Mouse (Mus musculus) heart, embryonic 16.5 days (tissue): ENCODE data around the gene Rhbdf2. TPM values are rescaled to one million over a fixed set of nuclear protein-coding genes. Genes with fewer than 3 reads are reported as not detected.

ENCODE experiments used
- ATAC-seq: fragments of 200-750 bp; cut with Nextera tagmentation; replicated peaks from 2 replicates; pipeline ENCODE4 v1.8.0; 2017; ENCODE audit warnings: moderate number of reproducible peaks; ENCODE audit not compliant: insufficient read depth, low FRiP score; ENCODE audit errors: extremely low read depth
- H3K27ac ChIP-seq: fragments of 300-500 bp; sonication (generic); 2 replicates; pipeline ENCODE4 v1.5.1; 2014; ENCODE audit warnings: mild to moderate bottlenecking, low read length, control low read depth, moderate library complexity
- H3K27me3 ChIP-seq: fragments of 300-500 bp; sonication (generic); 2 replicates; pipeline ENCODE4 v1.6.1; 2014; ENCODE audit warnings: low read length, mixed read lengths; ENCODE audit not compliant: control insufficient read depth, insufficient read depth
- H3K36me3 ChIP-seq: fragments of 300-500 bp; sonication (generic); 2 replicates; pipeline ENCODE4 v1.6.1; 2014; ENCODE audit not compliant: control insufficient read depth, insufficient read depth
- H3K4me1 ChIP-seq: fragments of 300-500 bp; sonication (generic); 2 replicates; pipeline ENCODE4 v1.6.1; 2014; ENCODE audit warnings: low read length, mixed read lengths; ENCODE audit not compliant: control insufficient read depth, insufficient read depth
- H3K4me2 ChIP-seq: fragments of 300-500 bp; sonication (generic); 2 replicates; pipeline ENCODE4 v1.6.1; 2014; ENCODE audit warnings: low read depth, mild to moderate bottlenecking, control low read depth, low read length
- H3K4me3 ChIP-seq: fragments of 300-500 bp; sonication (generic); 2 replicates; pipeline ENCODE4 v1.5.1; 2014; ENCODE audit warnings: mild to moderate bottlenecking, control low read depth, low read length
- H3K9ac ChIP-seq: fragments of 300-500 bp; sonication (generic); 2 replicates; pipeline ENCODE4 v1.6.1; 2014; ENCODE audit warnings: low read length, control low read depth
- H3K9me3 ChIP-seq: fragments of 300-500 bp; sonication (generic); replicated peaks from 2 replicates; pipeline ENCODE4 v1.6.1; 2016; ENCODE audit warnings: low read length; ENCODE audit not compliant: control insufficient read depth
- WGBS: fragments of 180-500 bp; shearing (Covaris S2); extraction: QIAGEN DNeasy Blood & Tissue Kit; methylation state at CpG from one replicate; pipeline ENCODE4 v1.1.7; 2014; 5-methylcytosine and 5-hydroxymethylcytosine counted together
- polyA plus RNA-seq: library from polyadenylated mRNA; unstranded; fragments of >200 nt; fragmentation: Nextera tagmentation; extraction: Ambion mirVana; gene quantifications from 2 replicates; pipeline ENCODE4 v1.2.1, GENCODE M21; 2015

Gene Rhbdf2
- polyA plus RNA-seq, 1 experiment from 2014 or later: 9.9 TPM

- H3K4me1 ChIP-seq: peaks cover 16% of the 10 kb centered on the region
- no peaks in the 10 kb centered on the region for H3K36me3 ChIP-seq
- no peaks in the 10 kb centered on the region for H3K9me3 ChIP-seq
- no peak for ATAC-seq
- no peak overlapping the region for H3K9ac ChIP-seq
- H3K4me3 ChIP-seq: no peak overlapping the region
- no peak overlapping the region for H3K27ac ChIP-seq
- no peaks in the 10 kb centered on the region for H3K27me3 ChIP-seq
- no peak overlapping the region for H3K4me2 ChIP-seq
- 64% methylated on average over 8 of the region's 8 CpGs for WGBS
Measured at GRCm38 (mm10) chr11:116567531-116567930, 59.3 kb downstream of the Rhbdf2 start.

- no peak for ATAC-seq
- peaks cover 11% of the 10 kb centered on the region for H3K4me1 ChIP-seq
- no peak overlapping the region for H3K4me2 ChIP-seq
- no peak overlapping the region for H3K4me3 ChIP-seq
- H3K9me3 ChIP-seq: no peaks in the 10 kb centered on the region
- WGBS: 61% methylated on average over 7 of the region's 7 CpGs
- no peak overlapping the region for H3K27ac ChIP-seq
- H3K27me3 ChIP-seq: no peaks in the 10 kb centered on the region
- H3K36me3 ChIP-seq: no peaks in the 10 kb centered on the region
- no peak overlapping the region for H3K9ac ChIP-seq
Measured at GRCm38 (mm10) chr11:116565283-116566041, 61.4 kb downstream of the Rhbdf2 start.

- H3K27ac ChIP-seq: no peak overlapping the region
- H3K4me2 ChIP-seq: no peak overlapping the region
- no peaks in the 10 kb centered on the region for H3K36me3 ChIP-seq
- H3K4me3 ChIP-seq: no peak overlapping the region
- ATAC-seq: no peak
- WGBS: 35% methylated on average over 6 of the region's 6 CpGs
- peaks cover 27% of the 10 kb centered on the region for H3K4me1 ChIP-seq
- no peaks in the 10 kb centered on the region for H3K9me3 ChIP-seq
- H3K27me3 ChIP-seq: no peaks in the 10 kb centered on the region
- H3K9ac ChIP-seq: no peak overlapping the region
Measured at GRCm38 (mm10) chr11:116556308-116556707, 70.5 kb downstream of the Rhbdf2 start.

- Histone ChIP-seq H3K27me3 (no peaks in the 10 kb centered on the region), H3K27ac (no peak overlapping the region), H3K9ac (no peak overlapping the region), H3K9me3 (no peaks in the 10 kb centered on the region), H3K36me3 (no peaks in the 10 kb centered on the region), H3K4me2 (no peak overlapping the region), H3K4me3 (no peak overlapping the region), H3K4me1 (peaks cover 34% of the 10 kb centered on the region)
- 47% methylated on average over 1 of the region's 1 CpGs for WGBS
- ATAC-seq: no peak
Measured at GRCm38 (mm10) chr11:116555572-116555971, 71.2 kb downstream of the Rhbdf2 start.

GRCm38 (mm10) chr11:116554171-116554878 lies 72.5 kb downstream of the Rhbdf2 start:
- Histone ChIP-seq H3K27me3 (no peaks in the 10 kb centered on the region), H3K4me1 (peaks cover 47% of the 10 kb centered on the region), H3K27ac (peak overlapping the region; percentile 61), H3K9me3 (no peaks in the 10 kb centered on the region), H3K36me3 (no peaks in the 10 kb centered on the region), H3K4me3 (no peak overlapping the region), H3K4me2 (no peak overlapping the region), H3K9ac (no peak overlapping the region)
- ATAC-seq: peak; percentile 64; the same call in 1 of the 2 replicates
- WGBS: 15% methylated on average over 12 of the region's 12 CpGs

- Histone ChIP-seq H3K27me3 (no peaks in the 10 kb centered on the region), H3K9me3 (no peaks in the 10 kb centered on the region), H3K4me3 (no peak overlapping the region), H3K4me2 (no peak overlapping the region), H3K27ac (no peak overlapping the region), H3K9ac (no peak overlapping the region), H3K36me3 (0 out of 2 replicates have a peak, but pooled peaks cover 3% of the 10 kb centered on the region), H3K4me1 (peaks cover 52% of the 10 kb centered on the region)
- WGBS: 86% methylated on average over 1 of the region's 1 CpGs
- ATAC-seq: no peak
Measured at GRCm38 (mm10) chr11:116552194-116552593, 74.6 kb downstream of the Rhbdf2 start.

- 33% methylated on average over 7 of the region's 7 CpGs for WGBS
Measured at GRCm38 (mm10) chr11:116550748-116551147, 76.1 kb downstream of the Rhbdf2 start.

GRCm38 (mm10) chr11:116549273-116550038 lies 77.4 kb downstream of the Rhbdf2 start:
- Histone ChIP-seq H3K27me3 (no peaks in the 10 kb centered on the region), H3K9ac (peak overlapping the region; percentile 49), H3K9me3 (no peaks in the 10 kb centered on the region), H3K27ac (peak overlapping the region; percentile 64), H3K4me1 (peaks cover 37% of the 10 kb centered on the region), H3K36me3 (peaks cover 20% of the 10 kb centered on the region), H3K4me2 (no peak overlapping the region), H3K4me3 (no peak overlapping the region)
- ATAC-seq: peak; percentile 34; the same call in 1 of the 2 replicates
- WGBS: 48% methylated on average over 11 of the region's 11 CpGs

More at GRCm38 (mm10) chr11:116550748-116551147, 76.1 kb downstream of the Rhbdf2 start:
- ATAC-seq: 0 out of 2 replicates have a peak, but pooled peaks have one; percentile 34
- 0 out of 2 replicates have a peak overlapping the region, but pooled peaks have one; percentile 0 for H3K9ac ChIP-seq
- no peaks in the 10 kb centered on the region for H3K9me3 ChIP-seq
- H3K27me3 ChIP-seq: no peaks in the 10 kb centered on the region
- H3K4me3 ChIP-seq: no peak overlapping the region
- peaks cover 46% of the 10 kb centered on the region for H3K4me1 ChIP-seq
- H3K36me3 ChIP-seq: peaks cover 9% of the 10 kb centered on the region; the same call in 1 of the 2 replicates
- peak overlapping the region; percentile 64 for H3K27ac ChIP-seq
- H3K4me2 ChIP-seq: no peak overlapping the region
